Mouse (Mus musculus) thymus, postnatal 36 days (tissue): Measurements from ENCODE around the gene Csrnp2.

Experiments
- DNase-seq, 2 experiments: peaks; one replicate each; pipeline ENCODE4 v3.0.0; 2022; ENCODE audit warnings: mixed read lengths in 2 of 2

Gene Csrnp2

DNA sequence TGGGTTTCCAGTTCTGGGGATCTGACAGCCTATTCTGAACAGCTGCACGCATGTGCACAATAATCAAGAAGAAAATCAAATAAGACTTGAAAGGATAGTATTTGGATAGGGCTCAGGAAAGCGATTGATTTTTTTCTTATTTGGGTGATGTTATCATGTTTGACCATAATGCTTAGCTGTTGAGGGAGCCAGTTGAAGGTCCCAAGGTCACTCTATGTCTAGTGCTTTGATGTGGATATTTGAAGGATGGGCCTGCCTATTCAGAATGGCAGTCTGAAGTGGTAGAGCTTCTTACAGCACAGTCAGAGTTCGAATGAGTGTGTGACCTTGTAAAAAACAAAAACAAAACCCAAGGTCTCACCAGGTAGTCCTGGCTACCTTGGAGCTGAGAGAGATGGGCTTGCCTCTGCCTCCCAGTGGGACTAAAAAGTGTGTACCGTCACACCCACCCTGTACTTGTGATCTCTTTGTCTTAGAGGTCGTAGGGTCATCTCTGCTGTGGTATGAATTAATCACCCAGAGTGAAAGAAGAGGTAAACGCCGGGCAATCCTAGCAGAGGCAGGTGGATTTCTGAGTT is 21.3 kb downstream of the Csrnp2 start:
- DNase-seq = no peak

DNA sequence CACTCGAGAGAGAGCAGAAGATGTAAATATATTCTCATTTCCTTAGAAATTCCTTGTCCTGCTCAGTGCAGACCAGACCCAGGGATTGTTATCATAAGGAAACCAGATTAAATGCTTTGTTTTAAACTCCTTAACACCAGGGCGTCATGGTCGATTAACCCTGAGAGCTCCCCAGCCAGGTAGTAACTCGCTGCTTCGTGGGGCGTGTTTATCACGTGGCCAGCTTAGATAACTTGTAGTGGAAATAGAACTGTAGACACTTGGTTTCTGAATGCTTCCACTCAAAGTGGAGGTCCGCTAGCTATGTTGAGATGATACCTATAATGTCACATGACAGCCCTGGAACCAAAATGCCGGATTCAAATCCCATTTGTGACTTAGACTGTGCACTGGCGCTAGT is 25.3 kb downstream of the Csrnp2 start:
- DNase-seq = no peak

GRCm38 (mm10) chr15:100469189-100469545 is 26.1 kb downstream of the Csrnp2 start:
- no peak for DNase-seq

DNA sequence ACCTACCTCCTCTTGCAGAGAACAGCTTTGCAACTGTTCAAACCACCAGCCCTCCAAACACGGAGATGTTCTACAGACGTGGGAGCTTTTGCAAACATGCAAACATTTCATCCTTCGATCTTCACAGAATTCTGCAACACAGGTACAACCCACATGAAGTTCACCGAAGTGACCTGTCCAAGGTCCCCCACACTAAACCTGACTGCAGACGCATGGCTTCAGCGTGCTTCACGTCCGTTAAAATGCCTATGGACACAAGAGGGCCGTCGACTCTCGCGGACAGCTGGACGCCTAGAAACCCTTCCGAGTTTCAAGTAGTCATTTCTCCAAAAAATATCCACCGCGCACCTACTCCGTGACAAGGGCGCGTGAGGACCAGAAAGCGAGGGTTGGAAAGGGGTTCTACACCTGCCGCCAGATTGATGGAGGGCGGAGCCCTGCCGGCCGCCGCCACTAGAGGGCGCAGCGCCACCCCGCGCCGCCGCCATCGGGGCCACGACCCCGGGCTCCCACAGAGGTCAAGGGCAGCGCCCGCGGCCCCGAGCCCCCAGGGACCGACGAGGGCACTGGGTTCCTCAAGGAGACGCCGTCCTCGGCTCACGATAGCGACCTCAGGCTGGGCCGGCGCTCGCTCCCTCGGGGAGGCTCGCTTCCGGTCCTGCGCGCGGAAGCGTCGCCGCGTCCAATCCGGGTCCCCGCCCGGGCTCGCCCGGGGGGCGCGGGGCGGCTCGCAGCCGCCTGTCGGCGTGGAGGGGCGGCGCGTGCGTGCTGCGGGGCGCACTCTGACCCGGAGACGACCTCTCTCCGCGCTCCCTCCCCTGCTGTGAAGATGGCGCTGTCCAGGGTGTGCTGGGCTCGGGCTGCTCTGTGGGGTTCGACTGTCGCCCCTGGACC is 26.7 kb downstream of the Csrnp2 start, which contains the start of gene Letmd1:
Gene Letmd1 (plus strand): TSS at position 729 of the 894 bp plus-strand sequence.
- DNase-seq = peak; percentile 89 to 92

DNA sequence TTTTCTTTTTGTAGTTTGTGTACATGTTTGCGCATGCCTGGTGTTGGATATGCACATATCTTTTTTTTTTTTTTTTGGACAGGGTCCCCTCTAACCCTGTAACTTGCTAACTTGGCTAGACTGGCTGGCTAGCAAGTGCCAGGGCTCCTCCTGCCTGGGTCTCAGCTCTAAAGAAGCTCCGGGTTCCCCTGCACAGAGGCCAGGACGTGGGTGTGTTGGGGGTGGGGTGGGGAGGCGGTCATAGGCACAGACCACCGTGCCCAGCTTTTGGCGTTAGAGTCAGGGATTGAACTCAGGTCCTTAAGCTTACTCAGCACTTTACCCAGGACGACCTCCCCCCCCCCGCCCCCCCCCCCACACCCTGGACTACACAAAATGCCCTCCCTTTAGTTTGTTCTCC is 27.6 kb downstream of the Csrnp2 start:
- no peak for DNase-seq

GRCm38 (mm10) chr15:100465432-100465831 is 29.9 kb downstream of the Csrnp2 start:
- DNase-seq = no peak

- DNase-seq = peak; percentile 66 to 73
Observed at GRCm38 (mm10) chr15:100463712-100464111, 31.6 kb downstream of the Csrnp2 start.

DNA sequence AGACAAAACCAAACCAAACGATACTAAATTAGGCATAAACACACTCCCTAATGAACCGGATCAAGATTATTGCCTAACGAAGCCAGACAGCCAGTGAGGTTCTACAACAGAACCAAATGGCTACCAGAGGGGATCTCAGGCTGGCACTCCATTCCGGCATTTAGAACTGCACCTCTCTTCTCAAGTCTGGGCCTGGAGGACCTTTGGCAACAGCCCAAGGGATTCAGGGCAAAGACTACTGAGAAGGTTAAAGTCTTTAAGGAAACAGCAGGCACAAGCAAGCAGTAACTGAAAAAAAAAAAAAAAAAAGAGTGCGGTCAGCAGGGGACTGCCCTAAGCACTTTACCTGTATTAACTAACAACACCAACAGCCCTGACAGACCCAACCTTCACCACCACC is 33.2 kb downstream of the Csrnp2 start:
- DNase-seq = no peak

DNA sequence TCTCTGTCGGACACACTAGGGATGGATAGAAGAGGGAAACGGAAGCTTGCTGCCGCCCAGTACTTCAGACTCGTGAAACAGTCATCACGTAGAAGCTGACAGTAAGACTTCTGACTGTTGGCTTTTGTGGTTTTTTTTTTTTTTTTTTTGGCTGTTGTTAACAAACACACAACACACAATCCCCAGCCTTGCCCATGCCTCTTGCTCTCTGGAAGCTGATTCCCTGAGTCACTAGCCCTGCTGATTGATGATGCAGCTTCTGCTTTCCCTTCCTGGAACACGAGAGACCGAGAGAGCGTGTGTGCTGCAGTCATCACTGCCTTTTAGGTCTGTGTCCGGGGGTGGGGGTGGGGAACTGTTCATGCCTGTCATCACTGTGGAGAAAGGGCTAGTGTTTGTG is 33.6 kb downstream of the Csrnp2 start:
- DNase-seq = no peak

DNA sequence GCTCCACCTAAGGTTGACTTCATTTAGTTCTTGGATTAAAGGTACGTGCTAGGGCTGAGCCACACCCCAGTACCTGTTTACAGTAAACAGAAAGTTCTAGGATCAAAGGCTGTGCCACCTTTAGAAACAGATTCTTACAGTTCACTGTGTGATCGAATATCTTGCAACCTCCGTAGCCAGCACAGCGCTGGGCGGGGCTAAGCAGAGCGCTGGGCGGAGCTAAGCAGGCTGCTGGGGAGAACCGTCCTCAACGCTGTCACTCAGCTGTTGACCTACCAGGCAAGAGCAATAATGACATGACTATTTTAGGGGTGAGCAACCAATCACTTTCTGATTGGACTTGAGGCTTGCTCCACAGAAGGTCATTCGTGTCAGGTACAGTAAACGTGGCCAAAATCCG is 34.3 kb downstream of the Csrnp2 start:
- peak; percentile 53 to 67 for DNase-seq

GRCm38 (mm10) chr15:100458055-100458454 is 37.2 kb downstream of the Csrnp2 start:
- DNase-seq = peak; percentile 60 to 61

DNA sequence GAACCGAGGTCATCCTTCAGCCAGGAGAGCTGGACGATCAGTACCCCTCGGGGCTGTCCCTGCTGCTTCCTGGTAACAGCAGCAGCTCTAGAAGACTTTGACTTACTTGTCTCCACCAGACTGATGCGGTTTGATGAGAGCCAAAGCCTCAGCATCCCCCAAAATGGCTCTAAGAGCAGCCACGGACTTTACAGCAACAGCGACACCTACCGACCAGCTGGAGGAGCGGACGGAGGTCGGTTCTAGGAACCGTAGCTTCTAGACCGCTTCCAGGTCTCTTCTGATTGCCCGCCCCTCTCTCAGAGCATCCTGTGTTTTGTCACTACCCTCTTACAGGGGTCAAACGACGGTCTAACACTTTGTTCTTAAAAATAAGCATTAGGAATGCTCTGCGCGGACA is 37.9 kb downstream of the Csrnp2 start:
- DNase-seq = peak; percentile 73 to 74

- DNase-seq = no peak
Observed at GRCm38 (mm10) chr15:100456356-100456991, 38.8 kb downstream of the Csrnp2 start.

GRCm38 (mm10) chr15:100452486-100452885 is 42.8 kb downstream of the Csrnp2 start:
- DNase-seq = no peak

DNA sequence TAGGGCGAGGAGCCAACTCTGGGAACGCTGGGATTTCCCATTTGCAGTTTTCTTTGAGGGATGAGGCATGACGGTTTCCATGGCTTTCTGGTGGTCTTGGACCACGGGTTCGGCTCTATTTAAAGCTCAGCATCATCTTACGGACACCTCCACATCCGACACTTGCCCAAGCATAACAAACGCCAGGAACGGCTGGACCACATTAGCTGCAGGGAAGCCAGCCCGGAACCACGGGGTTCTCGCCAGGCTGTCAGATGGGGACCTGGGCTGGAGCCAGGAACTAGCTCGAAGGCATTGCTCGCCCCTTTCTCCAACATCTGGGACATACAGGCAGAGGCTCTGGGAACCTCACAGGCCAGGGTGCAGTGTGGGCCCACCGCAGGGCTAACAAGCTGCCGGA is 44.0 kb downstream of the Csrnp2 start:
- DNase-seq = no peak

DNA sequence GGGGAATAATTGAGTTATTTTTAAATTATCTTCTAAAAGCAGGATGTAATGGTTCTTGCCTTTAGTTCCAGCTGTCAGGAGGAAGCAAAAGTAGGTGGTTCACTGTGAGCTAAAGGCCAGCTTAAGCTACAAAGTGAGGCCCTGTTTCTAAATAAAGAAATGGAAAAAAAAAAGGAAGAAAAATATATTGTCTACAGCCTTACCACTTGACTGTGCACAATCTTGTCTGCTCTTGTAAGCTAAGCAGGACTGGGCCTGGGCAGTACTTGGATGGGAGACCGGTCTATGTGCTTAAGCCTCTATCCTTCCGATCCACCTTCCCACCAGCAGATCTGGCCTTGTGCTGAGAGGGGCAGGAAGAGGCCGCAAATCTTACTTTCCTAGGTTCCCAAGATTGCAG is 45.8 kb downstream of the Csrnp2 start:
- no peak for DNase-seq

- DNase-seq = no peak
Observed at GRCm38 (mm10) chr15:100448572-100448971, 46.7 kb downstream of the Csrnp2 start.

DNA sequence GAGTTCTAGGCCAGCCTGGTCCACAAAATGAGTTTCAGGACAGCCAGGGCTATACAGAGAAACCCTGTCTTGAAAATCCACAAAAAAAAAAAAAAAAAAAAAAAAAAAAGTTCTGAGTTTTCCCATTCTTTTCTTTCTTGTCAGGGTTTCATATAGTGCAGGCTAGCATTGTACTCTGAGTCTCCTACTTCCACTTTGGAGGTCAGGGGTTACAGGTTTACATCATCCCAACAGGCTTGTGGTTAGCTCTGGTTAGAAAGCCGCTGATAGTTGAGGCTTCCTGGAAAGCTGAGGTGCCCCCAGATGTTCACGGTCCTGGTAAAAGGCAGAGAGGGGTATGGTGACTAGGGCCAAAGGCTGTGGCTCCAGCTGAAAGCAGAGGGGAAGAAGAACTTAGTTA is 48.4 kb downstream of the Csrnp2 start:
- DNase-seq = no peak

DNA sequence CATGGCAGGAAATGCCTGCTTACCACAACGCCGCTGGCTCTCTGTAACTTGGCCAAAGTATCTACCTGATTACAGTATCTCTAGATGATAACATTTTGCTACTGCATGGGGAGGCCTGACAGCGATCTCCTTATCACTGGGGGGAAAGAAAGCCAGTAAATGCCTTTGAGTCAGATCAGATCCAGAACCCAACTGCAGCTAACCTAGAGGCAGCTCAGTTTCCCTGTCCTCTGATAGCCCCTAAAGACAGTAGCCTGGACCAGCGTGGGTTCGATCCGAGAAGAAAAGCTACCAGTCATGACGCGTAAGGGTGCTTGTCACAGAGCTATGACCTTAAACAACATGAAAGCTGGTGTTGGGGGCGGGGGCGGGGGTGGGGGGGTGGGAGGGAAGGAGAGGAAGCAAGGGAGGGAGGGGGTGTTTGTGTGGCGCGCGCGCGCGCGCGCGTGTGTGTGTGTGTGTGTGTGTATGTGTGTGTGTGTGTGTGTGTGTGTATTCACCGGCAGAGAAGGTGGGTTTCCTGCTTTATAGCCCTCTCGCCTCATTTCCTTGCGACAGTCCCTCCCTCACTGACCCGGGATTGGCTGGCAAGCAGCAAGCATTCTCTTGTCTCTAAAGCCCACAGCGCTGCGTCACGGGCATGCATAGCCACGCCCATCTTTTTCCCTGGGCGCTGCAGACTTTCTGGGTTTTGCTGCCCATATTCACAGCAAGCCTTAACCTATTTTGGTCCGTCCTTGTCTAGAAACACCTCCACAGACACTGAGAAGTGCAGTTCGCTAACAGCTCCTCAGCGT is 52.0 kb downstream of the Csrnp2 start:
- peak; percentile 82 to 91 for DNase-seq

DNA sequence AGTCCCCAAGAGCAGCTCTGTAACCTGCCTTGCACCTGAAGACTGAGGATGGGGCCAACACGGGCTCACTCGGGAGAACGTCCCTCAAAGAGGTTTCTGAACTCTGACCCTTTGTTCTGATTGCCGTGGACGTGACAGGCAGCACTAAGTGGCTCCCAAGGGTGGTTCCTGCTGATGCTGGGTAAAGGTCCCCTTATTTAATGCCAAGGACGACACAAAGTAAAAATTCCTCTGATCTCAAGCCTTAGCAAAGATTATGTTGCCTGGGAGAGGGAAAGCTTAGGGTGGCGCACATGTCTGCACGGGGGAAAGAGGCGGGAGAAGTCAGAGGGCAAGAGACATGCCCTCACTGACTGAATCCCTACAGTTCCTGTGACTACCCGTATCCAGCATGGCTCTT is 58.8 kb downstream of the Csrnp2 start:
- no peak for DNase-seq

- no peak for DNase-seq
Observed at GRCm38 (mm10) chr15:100436112-100436511, 59.2 kb downstream of the Csrnp2 start.

GRCm38 (mm10) chr15:100433234-100433633 is 62.1 kb downstream of the Csrnp2 start:
- no peak for DNase-seq

DNA sequence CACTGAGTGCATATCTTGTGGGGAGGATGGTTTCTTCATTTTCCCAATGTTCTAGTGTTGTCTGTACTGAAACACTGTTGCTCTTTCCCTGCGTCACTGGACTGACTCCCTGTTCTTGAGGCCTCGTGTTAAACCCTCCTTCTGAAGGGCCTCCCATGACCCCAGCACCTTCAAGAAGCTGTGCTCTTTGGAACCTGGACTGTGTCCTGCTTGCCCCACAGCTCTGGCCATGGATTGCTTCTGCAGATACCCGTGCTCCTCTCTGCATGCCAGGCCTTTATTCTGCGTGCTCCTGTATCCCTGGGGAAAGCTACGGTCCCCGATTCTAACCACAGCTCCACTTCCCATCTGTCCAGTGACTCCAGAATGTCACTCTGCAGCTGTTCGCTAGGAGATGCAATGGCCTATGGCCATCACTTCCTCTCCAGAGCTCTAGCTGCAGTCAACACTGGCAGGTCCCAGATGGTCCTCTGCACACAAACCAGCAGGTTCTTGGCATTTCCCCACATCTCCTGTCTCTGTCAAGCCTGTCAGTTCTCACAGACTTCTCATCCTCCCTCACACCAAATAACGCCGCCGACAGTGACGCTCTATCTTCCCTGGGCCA is 65.2 kb downstream of the Csrnp2 start:
- DNase-seq = no peak
